Mouse (Mus musculus) bone marrow macrophage, adult 2 months (primary cell): Measurements from ENCODE around the gene Fam131c.

Experiments
- CTCF ChIP-seq: IDR thresholded peaks from 2 replicates; pipeline ENCODE4 v1.5.1; 2012; ENCODE audit warnings: low read depth, mild to moderate bottlenecking, low read length, moderate library complexity
- POLR2A ChIP-seq: IDR thresholded peaks from 2 replicates; pipeline ENCODE4 v1.6.1; 2012; ENCODE audit warnings: mild to moderate bottlenecking, low read depth, low read length, borderline replicate concordance

GRCm38 (mm10) chr4:141398545-141398944 lies 30.5 kb downstream of the Fam131c start, which contains the start of gene Clcnka:
- no peak for TF ChIP-seq POLR2A
- TF ChIP-seq CTCF = no peak
